Mouse (Mus musculus): ENCODE measurements around the gene Gm10912. TPM values are rescaled to one million over a fixed set of nuclear protein-coding genes. Genes with fewer than 3 reads are reported as not detected.
"Not testable (repeated sequence)": the region's sequence is repeated elsewhere in the genome, so short reads cannot be mapped to it uniquely, and the experiment has no call there.

Gm10912 gene
- polyA plus RNA-seq, 1 experiment from 2014 or later = not detected

GRCm38 (mm10) chr2:104078285-104078684 is 12.7 kb downstream of the Gm10912 start:
- H3K27me3 ChIP-seq; H3K9ac ChIP-seq (replicated peaks); H3K36me3 ChIP-seq; H3K27ac ChIP-seq (replicated peaks); H3K4me3 ChIP-seq; ATAC-seq (ENCODE audit: low FRiP score, low read depth); H3K4me2 ChIP-seq (replicated peaks); H3K9me3 ChIP-seq; H3K4me1 ChIP-seq: not testable (repeated sequence)
- 76% methylated on average over 5 of the region's 5 CpGs for WGBS

DNA sequence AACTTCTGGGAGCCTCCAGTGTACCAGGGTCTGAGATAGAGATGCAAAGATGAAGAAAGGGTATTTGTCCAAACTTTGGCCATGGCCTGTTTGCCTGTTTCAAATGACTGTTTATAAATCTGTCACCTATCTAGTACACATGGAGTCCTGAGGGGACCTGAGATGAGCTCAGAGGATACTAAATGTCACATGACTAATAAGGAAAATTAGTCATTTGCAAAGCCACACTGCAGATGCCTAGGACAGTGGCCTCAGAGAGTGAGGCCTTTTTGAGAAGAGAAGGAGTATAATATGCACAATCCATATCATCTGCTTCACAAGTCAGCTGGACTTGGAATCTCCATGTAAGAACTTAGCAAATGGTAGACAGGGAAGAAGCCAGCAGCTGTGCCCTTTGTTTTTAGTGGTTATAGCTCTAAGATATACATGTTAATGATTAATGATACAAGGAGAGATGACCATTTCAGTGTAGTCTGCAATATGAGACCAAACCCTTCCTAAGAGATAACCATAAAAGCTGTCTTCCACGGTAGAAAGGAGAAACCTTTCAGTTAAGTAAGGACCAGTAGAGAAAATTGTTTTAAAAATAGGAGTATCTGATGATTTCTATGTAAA is 15.9 kb downstream of the Gm10912 start:
- WGBS = no CpG with 5 or more reads among the region's 1 CpGs
- not testable (repeated sequence) for H3K4me2 ChIP-seq (replicated peaks); H3K4me3 ChIP-seq; H3K9me3 ChIP-seq; H3K4me1 ChIP-seq; H3K27me3 ChIP-seq; ATAC-seq (ENCODE audit: low FRiP score, low read depth); H3K36me3 ChIP-seq; H3K9ac ChIP-seq (replicated peaks); H3K27ac ChIP-seq (replicated peaks)

GRCm38 (mm10) chr2:104082474-104082873 is 16.8 kb downstream of the Gm10912 start:
- no peaks in the 10 kb centered on the region for H3K27me3 ChIP-seq
- no peak for ATAC-seq (ENCODE audit: low FRiP score, low read depth)
- H3K27ac ChIP-seq (replicated peaks) = no peak overlapping the region

DNA sequence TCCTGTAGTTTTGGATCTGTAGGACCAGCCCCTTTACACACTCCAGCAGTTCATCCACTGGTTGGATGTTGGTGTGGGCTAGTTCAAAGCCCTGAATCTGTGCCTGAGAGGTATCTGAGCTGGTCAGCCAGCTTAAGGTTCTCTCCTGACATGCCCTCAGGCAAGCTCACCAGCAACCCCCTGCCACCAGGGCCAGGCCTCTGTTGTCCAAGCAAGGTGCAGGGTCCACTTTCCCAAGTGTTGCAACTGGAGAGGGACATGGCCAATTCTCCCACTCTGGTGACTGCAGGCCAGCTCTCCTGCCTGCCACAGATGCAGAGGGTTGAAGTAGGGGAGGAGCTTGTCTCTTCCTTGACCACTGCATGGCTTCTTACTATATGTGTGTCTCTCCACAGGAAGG is 18.4 kb downstream of the Gm10912 start:
- H3K27me3 ChIP-seq; ATAC-seq (ENCODE audit: low FRiP score, low read depth); H3K9ac ChIP-seq (replicated peaks); H3K4me3 ChIP-seq; H3K36me3 ChIP-seq; H3K4me2 ChIP-seq (replicated peaks); H3K27ac ChIP-seq (replicated peaks); H3K9me3 ChIP-seq; H3K4me1 ChIP-seq: not testable (repeated sequence)

More at GRCm38 (mm10) chr2:104082474-104082873, 16.8 kb downstream of the Gm10912 start:
- no peaks in the 10 kb centered on the region for H3K9me3 ChIP-seq
- H3K9ac ChIP-seq (replicated peaks) = no peak overlapping the region; the same call in 1 of the 2 replicates
- H3K4me2 ChIP-seq (replicated peaks) = no peak overlapping the region
- no peaks in the 10 kb centered on the region for H3K36me3 ChIP-seq
- H3K4me3 ChIP-seq = no peak overlapping the region
- no peaks in the 10 kb centered on the region for H3K4me1 ChIP-seq

GRCm38 (mm10) chr2:104087562-104087961 is 21.9 kb downstream of the Gm10912 start:
- not testable (repeated sequence) for H3K36me3 ChIP-seq; H3K9ac ChIP-seq (replicated peaks); H3K9me3 ChIP-seq; H3K4me3 ChIP-seq; H3K4me1 ChIP-seq; ATAC-seq (ENCODE audit: low FRiP score, low read depth); H3K27ac ChIP-seq (replicated peaks); H3K4me2 ChIP-seq (replicated peaks); H3K27me3 ChIP-seq
- 86% methylated on average over 1 of the region's 1 CpGs for WGBS

DNA sequence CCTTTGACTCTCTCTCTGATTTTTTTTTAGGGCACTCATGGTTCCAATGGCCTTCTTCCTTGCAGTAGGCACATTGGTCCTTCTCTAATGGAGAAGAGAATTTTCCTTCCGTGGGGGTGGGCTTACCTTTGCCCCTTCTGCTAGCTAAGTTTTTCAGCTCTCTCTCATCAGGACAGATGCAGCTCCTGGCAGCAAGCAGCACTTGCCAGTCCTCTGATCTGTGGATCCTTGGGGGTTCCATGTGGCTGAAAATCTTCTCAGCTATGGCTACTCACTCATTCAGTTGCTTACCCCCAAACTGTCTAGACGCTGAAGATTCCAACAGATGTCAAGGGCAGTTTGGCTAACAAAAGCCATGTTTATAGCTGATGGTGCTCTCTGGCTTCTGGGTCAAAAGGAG is 27.7 kb downstream of the Gm10912 start:
- H3K4me3 ChIP-seq = no peak overlapping the region
- WGBS = 86% methylated on average over 2 of the region's 2 CpGs
- H3K4me2 ChIP-seq (replicated peaks) = no peak overlapping the region
- ATAC-seq (ENCODE audit: low FRiP score, low read depth) = no peak
- no peaks in the 10 kb centered on the region for H3K36me3 ChIP-seq
- no peak overlapping the region for H3K9ac ChIP-seq (replicated peaks)
- no peaks in the 10 kb centered on the region for H3K9me3 ChIP-seq
- no peak overlapping the region for H3K27ac ChIP-seq (replicated peaks)
- no peaks in the 10 kb centered on the region for H3K27me3 ChIP-seq
- peaks cover 11% of the 10 kb centered on the region for H3K4me1 ChIP-seq

DNA sequence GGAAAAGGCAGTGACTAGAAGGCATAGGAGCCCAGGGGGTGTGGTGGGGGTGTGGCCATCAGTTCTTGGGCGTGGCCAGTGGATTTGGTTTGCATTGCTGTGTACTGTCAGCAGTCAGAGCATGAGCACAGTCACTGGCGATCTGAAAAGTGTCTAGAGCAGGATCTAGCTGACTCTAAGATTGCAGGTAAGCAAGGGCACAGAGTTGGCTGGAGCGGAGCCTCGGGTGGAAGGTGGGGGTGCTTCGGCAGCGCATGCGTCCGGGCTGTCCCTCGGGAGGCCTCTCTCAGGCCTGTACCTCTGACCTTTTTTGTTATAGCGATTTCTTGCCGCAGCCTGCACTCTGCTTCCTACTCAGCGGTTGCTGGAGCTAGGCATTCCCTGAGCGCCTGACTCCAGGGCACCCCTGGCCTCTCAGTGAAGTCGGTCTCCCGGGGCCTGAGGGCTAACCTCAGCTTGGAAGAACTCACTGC is 30.2 kb downstream of the Gm10912 start, which contains the start of gene Cd59a:
Gene Cd59a (plus strand): TSS at position 61 of the 473 bp plus-strand sequence.
- ATAC-seq (ENCODE audit: low FRiP score, low read depth) = peak; percentile 87
- Histone ChIP-seq H3K27ac (replicated peaks) (peak within 1 kb of the TSS; percentile 74), H3K9ac (replicated peaks) (peak within 1 kb of the TSS; percentile 57), H3K36me3 (no peaks in the 10 kb centered on the region), H3K9me3 (no peaks in the 10 kb centered on the region), H3K27me3 (no peaks in the 10 kb centered on the region), H3K4me1 (peaks cover 11% of the 10 kb centered on the region), H3K4me3 (peak within 1 kb of the TSS; percentile 45), H3K4me2 (replicated peaks) (peak within 1 kb of the TSS; percentile 55)
- WGBS = 5% methylated on average over 15 of the region's 15 CpGs

DNA sequence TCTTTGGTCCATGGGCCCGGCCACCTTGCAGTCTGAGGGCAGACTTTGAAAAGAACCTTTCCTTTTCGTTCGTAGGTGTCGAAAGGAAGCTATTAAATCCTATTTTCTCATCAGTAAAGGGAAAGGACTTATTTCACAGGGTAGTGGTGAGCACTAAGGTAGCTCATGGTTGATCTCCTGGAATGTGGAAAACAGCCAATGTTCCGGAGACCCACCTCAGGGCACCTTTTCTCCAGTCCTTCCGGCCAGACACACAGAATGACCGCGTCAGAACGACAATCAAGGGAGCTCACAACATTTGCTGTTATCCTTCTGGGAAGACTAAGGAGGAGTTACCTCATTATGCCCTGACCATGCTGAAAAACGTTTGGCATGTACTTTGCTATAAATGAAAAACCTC is 30.6 kb downstream of the Gm10912 start:
- no peak for ATAC-seq (ENCODE audit: low FRiP score, low read depth)
- 40% methylated on average over 10 of the region's 10 CpGs for WGBS
- H3K4me1 ChIP-seq = peaks cover 11% of the 10 kb centered on the region
- H3K9me3 ChIP-seq = no peaks in the 10 kb centered on the region
- peak overlapping the region; percentile 74 for H3K27ac ChIP-seq (replicated peaks)
- H3K4me3 ChIP-seq = peak overlapping the region; percentile 45
- H3K36me3 ChIP-seq = no peaks in the 10 kb centered on the region
- no peaks in the 10 kb centered on the region for H3K27me3 ChIP-seq
- peak overlapping the region; percentile 55 for H3K4me2 ChIP-seq (replicated peaks)
- H3K9ac ChIP-seq (replicated peaks) = peak overlapping the region; percentile 57

DNA sequence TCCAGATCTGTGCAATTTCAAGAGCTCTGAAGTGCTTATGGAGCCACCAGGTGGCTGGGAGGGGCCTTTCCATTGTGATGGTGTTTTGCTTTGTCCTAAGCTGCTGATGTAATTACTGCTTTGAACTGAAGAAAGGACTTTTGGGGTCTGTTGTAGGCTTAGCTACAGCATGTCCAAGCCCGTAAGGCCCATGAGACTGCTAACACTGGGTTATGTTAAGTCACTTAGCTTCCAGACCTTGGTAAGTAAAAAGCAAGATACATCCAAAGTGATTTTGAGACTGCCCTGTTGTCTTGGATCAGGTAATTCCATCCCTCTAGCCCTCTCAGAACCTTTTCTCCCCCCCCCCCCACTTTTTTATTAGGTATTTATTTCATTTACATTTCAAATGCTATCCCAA is 31.2 kb downstream of the Gm10912 start:
- not testable (repeated sequence) for H3K4me3 ChIP-seq; H3K36me3 ChIP-seq; H3K27ac ChIP-seq (replicated peaks); ATAC-seq (ENCODE audit: low FRiP score, low read depth); H3K9ac ChIP-seq (replicated peaks); H3K9me3 ChIP-seq; H3K27me3 ChIP-seq
- Histone ChIP-seq H3K4me1 (peaks cover 11% of the 10 kb centered on the region), H3K4me2 (replicated peaks) (peak overlapping the region; percentile 55)
- WGBS = 41% methylated on average over 1 of the region's 1 CpGs

DNA sequence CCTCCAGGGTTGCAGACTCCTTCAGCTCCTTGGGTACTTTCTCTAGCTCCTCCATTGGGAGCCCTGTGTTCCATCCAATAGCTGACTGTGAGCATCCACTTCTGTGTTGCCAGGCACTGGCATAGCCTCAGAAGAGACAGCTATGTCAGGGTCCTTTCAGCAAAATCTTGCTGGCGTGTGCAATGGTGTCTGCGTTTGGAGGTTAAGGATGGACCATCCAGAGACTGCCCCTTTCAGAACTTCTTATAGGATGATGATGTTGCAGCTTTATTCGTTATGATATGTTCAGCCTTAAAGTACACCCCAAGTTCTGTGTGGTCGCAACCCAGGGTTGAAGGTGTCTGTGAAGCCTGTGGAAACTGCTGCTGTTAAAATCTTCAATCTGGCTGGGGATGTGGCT is 31.8 kb downstream of the Gm10912 start:
- WGBS = 91% methylated on average over 4 of the region's 4 CpGs
- H3K4me3 ChIP-seq; H3K4me2 ChIP-seq (replicated peaks): not testable (repeated sequence)

GRCm38 (mm10) chr2:104098529-104099230 is 33.1 kb downstream of the Gm10912 start:
- H3K27me3 ChIP-seq = no peaks in the 10 kb centered on the region
- H3K4me1 ChIP-seq = peaks cover 11% of the 10 kb centered on the region
- H3K9me3 ChIP-seq = no peaks in the 10 kb centered on the region
- H3K4me3 ChIP-seq = no peak overlapping the region
- no peak overlapping the region for H3K4me2 ChIP-seq (replicated peaks)
- H3K27ac ChIP-seq (replicated peaks) = no peak overlapping the region
- H3K36me3 ChIP-seq = no peaks in the 10 kb centered on the region
- ATAC-seq (ENCODE audit: low FRiP score, low read depth) = no peak
- H3K9ac ChIP-seq (replicated peaks) = no peak overlapping the region
- WGBS = 50% methylated on average over 3 of the region's 3 CpGs

More for the DNA sequence above, 31.8 kb downstream of the Gm10912 start:
- not testable (repeated sequence) for H3K9me3 ChIP-seq; H3K36me3 ChIP-seq; H3K27ac ChIP-seq (replicated peaks); H3K9ac ChIP-seq (replicated peaks); ATAC-seq (ENCODE audit: low FRiP score, low read depth); H3K27me3 ChIP-seq
- peaks cover 11% of the 10 kb centered on the region for H3K4me1 ChIP-seq

- H3K27me3 ChIP-seq = no peaks in the 10 kb centered on the region
- no peak overlapping the region for H3K27ac ChIP-seq (replicated peaks)
- H3K9me3 ChIP-seq = no peaks in the 10 kb centered on the region
- H3K9ac ChIP-seq (replicated peaks) = no peak overlapping the region
- no peaks in the 10 kb centered on the region for H3K36me3 ChIP-seq
- no peak for ATAC-seq (ENCODE audit: low FRiP score, low read depth)
- WGBS = 90% methylated on average over 2 of the region's 2 CpGs
- no peak overlapping the region for H3K4me3 ChIP-seq
- H3K4me2 ChIP-seq (replicated peaks) = no peak overlapping the region
- peaks cover 11% of the 10 kb centered on the region for H3K4me1 ChIP-seq
Measured at GRCm38 (mm10) chr2:104099231-104099585, 33.6 kb downstream of the Gm10912 start.

All from midbrain, embryonic 12.5 days (tissue).